Mouse (Mus musculus) adrenal gland, adult 8-10 months (tissue): ENCODE data around the gene Pop5. TPM values are rescaled to one million over a fixed set of nuclear protein-coding genes. Genes with fewer than 3 reads are reported as not detected.

Experiments used
- total RNA-seq, 4 experiments: library from RNA; stranded (reverse); gene quantifications; 2 replicates each; pipeline ENCODE4 v1.2.4; 2022

Gene Pop5
- total RNA-seq, 4 experiments from 2014 or later, result 75.9 to 87.9 (median 84.9) TPM

Other genes with a start within 250 kb of the Pop5 start
- 10 to 100 TPM; 44.3 to 62.9 (median 56.7) TPM for gene Sppl3, start 224.7 kb upstream of the Pop5 start, total RNA-seq
- gene Gm10401, start 137.5 kb upstream of the Pop5 start, total RNA-seq, result not detected
- gene Acads, start 116.5 kb upstream of the Pop5 start, total RNA-seq, result 100 to 1,000 TPM; 122 to 219 (median 173) TPM
- gene Unc119b, start 100.9 kb upstream of the Pop5 start, total RNA-seq, result 10 to 100 TPM; 38.8 to 51.9 (median 45.7) TPM
- 100 to 1,000 TPM; 207 to 274 (median 239) TPM for gene Mlec, start 77.7 kb upstream of the Pop5 start, total RNA-seq
- 10 to 100 TPM; 11.8 to 59.6 (median 41.5) TPM for gene Cabp1, start 41.5 kb upstream of the Pop5 start, total RNA-seq
- 100 to 1,000 TPM; 218 to 258 (median 235) TPM for gene Rnf10, start 37.1 kb downstream of the Pop5 start, total RNA-seq
- gene Coq5, start 43.8 kb downstream of the Pop5 start, total RNA-seq, result 10 to 100 TPM; 50.3 to 63.7 (median 60.1) TPM
- gene Dynll1, start 65.2 kb downstream of the Pop5 start, total RNA-seq, result 100 to 1,000 TPM; 140 to 233 (median 156) TPM
- 10 to 100 TPM; 68.1 to 89.3 (median 75.9) TPM for gene Srsf9, start 91.3 kb downstream of the Pop5 start, total RNA-seq
- 10 to 100 TPM; 21.5 to 24.6 (median 23.1) TPM for gene Gatc, start 105.3 kb downstream of the Pop5 start, total RNA-seq
- gene Triap1, start 105.4 kb downstream of the Pop5 start, total RNA-seq, result 10 to 100 TPM; 37.4 to 58.7 (median 46.8) TPM
- 1,000 to 10,000 TPM in 2 of 4 experiments, 100 to 1,000 TPM in 2; 703 to 1,239 (median 893) TPM for gene Cox6a1, start 113.1 kb downstream of the Pop5 start, total RNA-seq
- 10 to 100 TPM; 17.5 to 27.3 (median 21.7) TPM for gene Msi1, start 193.8 kb downstream of the Pop5 start, total RNA-seq
- under 1 TPM in 1 of 4 experiments, not detected in 3; 0.93 TPM for gene Pla2g1b, start 230.4 kb downstream of the Pop5 start, total RNA-seq
- 10 to 100 TPM; 24.6 to 53.8 (median 41.2) TPM for gene Sirt4, start 248.9 kb downstream of the Pop5 start, total RNA-seq